Mouse (Mus musculus): ENCODE measurements around the gene Ccdc138.
A peak's percentile ranks its signal among the peaks of the same experiment; 100 is the strongest.
"Not testable (repeated sequence)": the region's sequence is repeated elsewhere in the genome, so short reads cannot be mapped to it uniquely, and the experiment has no call there.

The Ccdc138 gene

GRCm38 (mm10) chr10:58497320-58498284 is at the start of gene Ccdc138:
Ccdc138 (plus strand) TSS chr10:58497948.
- DNase-seq (ENCODE audit: low spot score), result peak; percentile 88

- DNase-seq (ENCODE audit: low spot score), result no peak
These were observed 46.2 kb upstream of the Ccdc138 start for GRCm38 (mm10) chr10:58451575-58451974.

- DNase-seq (ENCODE audit: low spot score), result no peak
These were observed 45.6 kb upstream of the Ccdc138 start for GRCm38 (mm10) chr10:58452185-58452584.

GRCm38 (mm10) chr10:58459896-58460295 is 37.9 kb upstream of the Ccdc138 start:
- DNase-seq (ENCODE audit: low spot score), result no peak

- peak; percentile 37 for DNase-seq (ENCODE audit: low spot score)
These were observed 20.5 kb upstream of the Ccdc138 start for GRCm38 (mm10) chr10:58477086-58477755.

DNA sequence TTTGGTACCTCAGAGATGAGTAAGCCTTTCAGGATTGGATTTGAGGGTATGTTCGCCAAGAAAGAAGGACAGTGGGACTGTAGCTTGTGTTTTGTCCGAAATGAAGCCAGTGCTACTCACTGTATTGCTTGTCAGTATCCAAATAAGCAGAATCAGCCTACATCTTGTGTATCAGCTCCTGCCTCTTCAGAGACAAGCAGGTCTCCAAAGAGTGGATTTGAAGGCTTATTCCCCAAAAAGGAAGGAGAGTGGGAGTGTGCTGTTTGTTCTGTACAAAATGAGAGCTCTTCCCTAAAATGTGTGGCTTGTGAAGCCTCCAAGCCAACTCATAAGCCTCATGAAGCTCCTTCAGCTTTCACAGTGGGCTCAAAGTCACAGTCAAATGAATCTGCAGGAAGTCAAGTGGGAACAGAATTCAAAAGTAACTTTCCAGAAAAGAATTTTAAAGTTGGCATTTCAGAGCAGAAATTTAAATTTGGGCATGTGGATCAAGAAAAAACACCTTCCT is 19.6 kb upstream of the Ccdc138 start:
- DNase-seq (ENCODE audit: low spot score), result no peak

DNA sequence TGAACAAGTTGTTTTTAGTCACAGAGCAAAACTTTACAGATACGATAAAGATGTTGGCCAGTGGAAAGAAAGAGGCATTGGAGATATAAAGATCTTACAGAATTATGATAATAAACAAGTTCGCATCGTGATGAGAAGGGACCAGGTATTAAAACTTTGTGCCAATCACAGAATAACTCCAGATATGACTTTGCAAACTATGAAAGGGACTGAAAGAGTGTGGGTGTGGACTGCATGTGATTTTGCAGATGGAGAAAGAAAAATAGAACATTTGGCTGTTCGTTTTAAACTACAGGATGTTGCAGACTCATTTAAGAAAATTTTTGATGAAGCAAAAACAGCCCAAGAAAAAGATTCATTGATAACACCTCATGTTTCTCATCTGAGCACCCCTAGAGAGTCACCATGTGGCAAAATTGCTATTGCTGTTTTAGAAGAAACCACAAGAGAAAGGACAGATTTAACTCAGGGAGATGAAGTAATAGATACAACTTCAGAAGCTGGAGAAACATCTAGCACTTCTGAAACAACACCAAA is 17.7 kb upstream of the Ccdc138 start:
- DNase-seq (ENCODE audit: low spot score), result no peak

- no peak for DNase-seq (ENCODE audit: low spot score)
These were observed 6.7 kb upstream of the Ccdc138 start for GRCm38 (mm10) chr10:58491031-58491430.

DNA sequence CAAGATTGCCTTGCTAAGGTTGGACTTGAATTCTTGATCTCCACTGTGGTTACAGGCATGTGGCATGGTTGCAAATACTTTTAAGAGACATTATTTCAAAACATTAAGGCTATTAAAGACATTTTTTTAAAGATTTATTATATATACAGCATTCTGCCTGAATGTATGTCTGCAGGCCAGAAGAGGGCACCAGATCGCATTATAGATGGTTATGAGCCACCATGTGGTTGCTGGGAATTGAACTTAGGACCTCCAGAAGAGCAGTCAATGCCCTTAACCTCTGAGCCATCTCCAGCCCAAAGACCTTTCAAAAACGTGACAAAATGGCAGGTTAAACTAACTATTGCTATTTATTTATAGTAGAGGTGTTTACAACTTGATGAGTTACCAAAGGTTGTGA is 2.1 kb upstream of the Ccdc138 start:
- no peak for DNase-seq (ENCODE audit: low spot score)

- no peak for DNase-seq (ENCODE audit: low spot score)
These were observed 1.0 kb upstream of the Ccdc138 start for GRCm38 (mm10) chr10:58496732-58497131.

DNA sequence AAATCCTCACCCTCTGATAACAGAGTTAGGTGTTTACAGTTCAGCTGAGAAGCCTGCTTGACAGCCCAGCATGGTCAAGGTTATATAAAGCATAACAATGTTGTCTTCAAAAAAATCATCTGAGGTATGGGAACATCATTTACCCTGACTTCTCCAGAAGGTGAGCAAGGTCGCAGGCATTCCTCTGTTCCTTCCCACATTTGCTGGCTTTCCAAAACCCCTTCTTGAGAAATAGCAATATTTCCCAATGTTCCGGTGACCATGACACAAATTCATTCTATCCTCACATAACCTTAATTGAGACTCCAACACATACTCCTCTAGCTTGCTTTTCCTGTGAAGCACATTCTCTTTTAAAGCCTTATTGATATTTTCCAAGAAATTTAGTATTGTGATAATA is 768 bp downstream of the Ccdc138 start:
- no peak for DNase-seq (ENCODE audit: low spot score)

- DNase-seq (ENCODE audit: low spot score), result no peak
These were observed 31.6 kb downstream of the Ccdc138 start for GRCm38 (mm10) chr10:58529358-58529757.

GRCm38 (mm10) chr10:58530896-58531790 is 33.4 kb downstream of the Ccdc138 start:
- DNase-seq (ENCODE audit: low spot score), result no peak

DNA sequence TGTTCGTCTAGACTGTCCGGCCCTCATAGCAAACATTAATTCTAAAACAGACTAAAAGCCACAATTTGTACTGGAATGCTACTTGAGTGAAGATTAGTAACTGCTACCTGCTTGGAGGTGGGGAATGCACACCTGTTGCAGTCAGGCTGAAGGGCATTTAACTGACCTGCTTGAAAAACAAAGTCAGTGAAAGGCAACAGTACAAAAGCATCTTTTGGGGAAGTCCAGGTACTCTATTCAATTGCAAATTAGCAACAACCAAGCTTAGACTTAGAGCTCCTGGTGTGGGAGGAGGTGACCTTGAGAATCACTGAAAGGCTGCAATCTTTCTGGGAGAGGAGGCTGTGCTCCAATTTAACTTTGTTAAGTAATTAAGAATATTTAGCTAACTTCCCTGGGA is 34.4 kb downstream of the Ccdc138 start:
- DNase-seq (ENCODE audit: low spot score), result no peak

GRCm38 (mm10) chr10:58536276-58536675 is 38.5 kb downstream of the Ccdc138 start:
- not testable (repeated sequence) for DNase-seq (ENCODE audit: low spot score)

DNA sequence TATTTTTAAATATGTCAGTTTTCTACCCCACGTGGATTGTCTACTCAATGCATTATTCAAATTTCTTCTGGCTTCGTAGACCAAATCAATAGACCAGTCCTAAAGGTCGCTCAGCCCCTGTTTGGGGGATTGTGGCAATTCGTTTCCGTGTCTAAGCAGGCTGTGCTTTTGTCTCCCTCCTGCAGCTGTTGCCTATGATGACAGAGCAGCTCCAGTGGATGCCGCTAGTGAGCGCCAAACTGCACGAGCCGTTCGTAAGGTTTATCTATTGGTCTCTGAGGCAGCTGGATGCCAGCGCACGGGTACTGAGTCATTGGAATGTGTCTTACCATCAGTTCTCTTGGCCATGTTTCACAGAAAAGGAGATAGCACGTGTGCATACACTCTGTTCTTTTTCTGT is 42.9 kb downstream of the Ccdc138 start:
- DNase-seq (ENCODE audit: low spot score), result no peak

GRCm38 (mm10) chr10:58548739-58549138 is 51.0 kb downstream of the Ccdc138 start:
- DNase-seq (ENCODE audit: low spot score), result no peak

DNA sequence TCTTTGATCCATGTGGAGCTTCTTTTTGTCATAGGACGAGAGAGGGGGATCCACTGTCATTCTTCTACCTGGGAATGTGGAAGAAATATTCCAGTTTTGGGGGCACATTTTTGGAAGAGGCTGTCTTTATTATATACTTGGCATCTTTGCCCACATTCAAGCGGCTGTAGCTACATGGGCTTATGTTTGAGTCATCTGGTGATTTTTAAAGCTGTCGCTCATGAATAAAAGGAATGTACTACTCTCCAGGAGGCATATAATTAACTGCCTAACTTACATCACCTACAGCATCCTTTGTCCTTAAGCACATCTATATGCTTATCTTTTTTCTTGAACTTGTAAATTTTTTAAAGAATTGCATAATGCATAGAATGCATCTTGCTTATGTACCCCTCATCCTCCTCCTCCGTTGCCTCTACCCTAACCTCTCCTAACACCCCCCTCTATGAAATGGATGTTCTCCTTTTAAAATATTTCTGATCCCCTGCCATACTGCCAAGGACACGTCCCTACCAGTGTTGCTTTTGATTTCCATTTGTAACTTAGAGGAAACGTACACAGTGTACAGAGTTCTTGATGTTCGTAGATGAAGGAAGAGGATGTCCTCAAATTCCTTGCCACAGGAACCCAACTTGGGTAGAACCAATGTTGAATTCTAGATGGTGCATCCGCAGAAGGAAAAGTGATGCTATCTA is 57.1 kb downstream of the Ccdc138 start:
- no peak for DNase-seq (ENCODE audit: low spot score)

GRCm38 (mm10) chr10:58559098-58559497 is 61.4 kb downstream of the Ccdc138 start:
- no peak for DNase-seq (ENCODE audit: low spot score)

- DNase-seq (ENCODE audit: low spot score), result peak; percentile 38
These were observed 62.2 kb downstream of the Ccdc138 start for GRCm38 (mm10) chr10:58559901-58560300.

- no peak for DNase-seq (ENCODE audit: low spot score)
These were observed 62.8 kb downstream of the Ccdc138 start for GRCm38 (mm10) chr10:58560521-58560920.

All from layer of hippocampus, adult 9-10 months (tissue).